Mouse (Mus musculus) testis, postnatal 10 days (tissue): Measurements from ENCODE around the gene Nectin1.

Experiments
- DNase-seq: peaks from one replicate; pipeline ENCODE4 v3.0.0; 2021; ENCODE audit warnings: low spot score

Nectin1 gene

DNA sequence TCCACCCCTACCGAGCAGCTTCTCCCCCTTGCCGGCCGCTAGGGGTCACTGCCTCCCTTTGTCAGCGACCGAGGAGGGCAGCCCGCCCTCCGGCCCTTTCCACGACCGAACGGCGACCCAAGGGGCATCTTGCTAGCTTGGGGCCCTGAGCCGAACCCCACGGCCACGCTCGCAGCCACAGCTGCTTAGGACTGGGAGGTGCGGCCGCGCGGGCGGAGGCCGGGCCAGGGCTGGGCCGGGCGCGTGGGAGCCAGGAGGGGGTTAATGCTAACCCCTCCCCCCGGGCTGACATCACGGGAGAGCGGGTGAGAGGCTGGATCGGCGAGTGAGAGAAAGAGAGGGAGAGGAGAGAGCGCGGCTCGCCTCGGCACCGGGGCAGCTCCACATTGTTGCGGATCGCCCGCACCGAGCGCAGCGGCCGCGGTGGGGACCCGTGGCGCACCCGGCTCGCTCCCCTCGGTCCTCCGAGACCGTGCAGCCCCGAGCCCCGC, at the start of gene Nectin1:
TSS of gene Nectin1 (plus strand) at position 338 of the 491 bp plus-strand sequence.
- DNase-seq, result peak; percentile 93

DNA sequence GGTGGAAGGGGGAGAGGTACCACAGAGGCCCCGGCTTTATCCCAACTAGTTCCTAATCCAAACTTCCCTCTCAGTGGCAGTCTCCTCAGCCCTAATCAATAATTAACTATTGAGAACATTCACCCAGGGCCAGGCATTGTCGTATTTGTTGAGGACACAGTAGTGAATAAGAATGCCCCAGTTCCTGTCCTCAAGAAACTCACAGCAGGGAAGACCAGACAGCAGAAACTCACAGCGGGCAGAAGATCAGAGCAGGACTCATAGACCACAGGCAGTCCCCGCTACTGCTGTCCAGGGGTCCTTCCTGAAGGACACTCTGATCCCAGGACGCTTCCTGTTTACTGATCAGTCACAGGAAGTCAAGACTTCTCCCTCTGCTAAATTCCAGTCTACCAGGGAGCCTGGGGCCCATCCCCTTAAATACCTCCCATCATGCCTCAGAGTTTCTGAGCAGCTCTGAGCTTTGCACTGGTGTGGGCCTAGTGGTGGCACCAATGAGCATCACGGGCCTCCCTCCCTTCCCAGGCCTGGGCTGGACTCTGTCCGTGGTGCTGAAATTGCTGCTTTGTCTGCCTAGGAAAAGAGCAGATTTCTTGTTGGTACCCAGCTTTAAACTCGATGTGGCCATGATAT, 45.6 kb upstream of the Nectin1 start:
- DNase-seq, result peak; percentile 85

DNA sequence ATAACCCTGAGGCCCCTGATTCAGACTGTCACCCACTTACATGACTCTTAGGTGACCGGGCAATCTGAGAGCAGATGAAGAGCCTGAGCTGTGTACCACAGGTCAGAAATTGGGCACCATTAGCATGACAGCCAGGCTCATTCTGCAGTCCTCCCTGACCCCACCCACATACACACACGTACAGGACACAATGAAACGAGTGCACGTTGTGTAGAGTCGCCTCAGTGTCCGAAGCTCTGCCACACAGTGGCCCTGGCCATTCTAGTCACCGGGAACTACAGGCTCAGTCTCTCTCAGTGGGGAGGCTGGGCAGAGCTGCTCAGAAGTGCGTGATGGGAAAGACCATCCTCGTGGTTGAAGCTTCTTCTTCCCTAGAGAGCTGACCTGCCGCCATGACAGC, 44.9 kb upstream of the Nectin1 start:
- no peak for DNase-seq

DNA sequence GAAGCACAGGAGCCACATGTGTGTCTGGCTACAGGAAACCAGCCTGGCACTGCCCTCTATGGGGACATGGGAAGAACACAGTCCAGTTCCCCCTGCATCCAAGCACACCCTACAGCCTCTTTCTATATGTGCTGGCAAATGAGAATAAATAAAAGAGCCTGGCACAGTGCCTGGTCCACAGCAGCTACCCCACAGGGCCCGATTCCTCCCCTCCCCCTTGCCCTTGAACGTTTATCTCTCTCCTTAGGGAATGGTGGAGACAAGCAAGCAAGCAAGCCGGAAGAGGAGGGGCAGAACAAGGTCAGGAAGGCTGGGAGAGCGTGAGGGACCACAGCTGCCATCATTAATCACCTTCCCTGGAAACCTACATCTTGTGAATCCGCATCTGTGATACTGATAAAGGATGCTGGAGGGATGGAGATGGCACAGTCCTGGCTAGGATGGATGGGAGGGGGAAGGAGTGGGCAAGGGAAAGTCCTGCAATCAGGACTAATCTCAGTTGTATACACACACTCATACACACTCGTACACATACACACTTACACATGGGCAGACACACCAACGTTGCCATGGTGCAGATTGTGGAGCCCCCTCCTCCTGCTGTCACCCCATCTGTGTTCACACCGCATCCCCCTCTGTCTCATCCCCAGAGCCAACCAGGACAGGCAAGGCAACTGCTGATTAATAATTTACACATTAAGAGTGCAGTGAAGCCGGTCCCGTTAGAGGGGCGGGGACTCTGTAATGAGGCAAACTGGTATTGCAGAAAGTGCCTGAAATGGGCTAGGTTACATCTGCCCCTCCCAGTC, 44.2 kb upstream of the Nectin1 start:
- no peak for DNase-seq

DNA sequence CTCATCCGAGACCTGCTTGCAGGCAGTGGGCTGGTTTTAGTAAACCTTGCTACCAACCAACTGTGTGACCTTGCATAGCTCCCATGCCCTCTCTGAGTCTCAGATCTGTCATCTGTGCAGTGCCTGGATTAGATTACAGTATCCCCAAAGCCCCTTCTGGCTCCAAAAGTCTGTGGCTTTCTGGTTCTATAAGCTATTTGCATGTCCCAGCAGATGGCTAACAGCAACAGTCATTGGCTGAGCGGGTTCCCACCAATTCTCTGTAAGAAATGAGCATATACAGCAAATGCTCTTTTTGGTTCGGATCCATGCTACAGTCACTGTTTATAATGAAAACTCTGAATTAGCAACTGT, 43.6 kb upstream of the Nectin1 start:
- DNase-seq, result no peak

DNA sequence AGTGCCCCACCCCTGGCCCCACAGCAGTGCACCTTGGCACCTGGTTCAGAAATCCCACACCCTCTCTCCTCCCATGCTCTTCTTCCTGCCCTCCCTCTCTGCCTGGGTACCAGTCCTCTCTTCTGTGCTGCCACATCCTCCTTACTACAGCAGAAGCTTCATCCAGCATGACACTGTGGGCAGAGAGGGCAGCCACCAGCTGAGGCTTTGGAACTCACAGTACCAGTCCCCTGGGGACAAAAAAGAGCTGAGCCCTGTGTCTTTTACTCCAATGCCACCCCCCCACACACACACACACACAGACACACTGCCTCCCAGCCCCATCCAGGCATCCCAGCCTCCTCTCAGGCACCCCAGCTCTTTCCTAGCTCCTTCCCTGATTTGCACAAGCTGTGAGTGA, 42.0 kb upstream of the Nectin1 start:
- no peak for DNase-seq

DNA sequence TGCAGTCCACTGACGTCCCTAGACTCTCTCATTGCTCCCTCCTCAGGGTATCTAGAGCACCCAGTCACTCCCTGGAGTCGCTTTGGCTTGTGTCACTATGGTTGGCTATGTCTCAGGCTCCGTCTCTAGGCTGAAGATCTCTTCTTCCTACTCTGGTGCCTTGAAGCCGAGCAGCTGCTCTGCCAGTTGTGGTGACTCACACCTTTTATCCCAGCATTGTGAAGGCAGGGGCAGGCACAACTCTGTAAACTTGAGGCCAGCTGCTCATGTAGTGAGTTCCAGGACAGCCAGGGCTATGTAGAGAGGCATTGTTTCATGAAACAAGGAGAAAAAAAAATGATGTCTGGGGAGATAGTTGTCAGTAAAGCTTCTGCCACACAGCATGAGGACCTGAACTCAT, 36.2 kb upstream of the Nectin1 start:
- DNase-seq, result no peak

DNA sequence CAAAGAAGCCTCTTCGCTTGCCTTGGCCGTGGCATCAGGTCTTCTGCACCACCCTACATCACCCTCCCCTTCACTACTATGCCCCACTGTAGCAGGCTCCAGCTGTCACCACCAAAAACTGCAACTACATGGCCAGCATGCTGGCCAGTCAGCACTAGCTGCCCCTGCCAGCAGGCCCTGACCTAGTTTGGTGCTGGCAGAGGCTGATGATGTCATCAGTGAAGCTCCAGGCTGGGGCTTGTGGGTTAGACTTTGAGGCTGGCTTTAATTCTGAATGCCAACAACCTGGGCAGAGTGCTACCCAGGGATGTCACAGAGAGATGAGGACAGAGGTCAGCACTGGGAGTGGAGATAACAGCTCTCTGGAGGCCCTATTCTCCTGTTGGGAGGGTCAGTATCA, 35.1 kb upstream of the Nectin1 start:
- no peak for DNase-seq

DNA sequence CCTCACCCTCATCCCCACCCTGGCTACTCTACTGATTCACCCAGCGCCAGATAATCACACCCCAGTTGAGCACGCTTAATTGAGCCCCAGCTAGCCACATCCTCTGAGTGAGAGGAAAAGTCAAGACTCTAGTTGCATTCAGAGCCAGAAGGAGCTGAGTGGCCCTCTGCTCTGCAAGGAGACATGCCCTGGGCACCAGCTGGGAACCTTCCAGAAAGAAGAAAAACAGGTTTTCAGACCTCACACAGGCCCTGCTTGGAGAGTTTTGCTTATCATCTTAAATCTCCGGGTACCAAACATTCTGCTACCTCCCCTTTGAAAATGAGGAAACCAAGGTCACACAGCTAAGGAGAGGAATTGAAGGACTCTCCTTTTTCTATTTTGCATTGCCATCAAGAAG, 30.4 kb upstream of the Nectin1 start:
- DNase-seq, result no peak

DNA sequence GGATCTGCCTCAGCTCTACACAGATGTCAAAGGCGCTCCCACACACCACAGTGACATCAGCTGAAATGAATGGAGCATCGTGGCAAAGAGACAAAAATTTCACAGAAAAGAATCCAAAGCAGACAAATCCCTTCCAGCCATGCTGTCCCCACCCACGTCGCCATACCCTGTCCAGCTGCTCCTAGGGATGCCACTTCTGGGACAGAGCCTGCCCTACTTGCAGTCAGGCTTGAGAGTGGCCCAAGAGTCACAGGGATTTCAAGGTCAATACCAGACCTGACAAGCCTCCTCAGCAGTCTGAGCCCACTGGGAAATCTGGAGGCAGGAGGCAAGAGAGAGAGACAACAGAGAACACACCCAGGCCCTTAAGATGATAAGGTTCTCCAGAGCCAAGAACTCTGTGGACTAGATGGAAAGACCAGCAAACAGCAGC, 24.4 kb upstream of the Nectin1 start:
- peak; percentile 48 for DNase-seq

DNA sequence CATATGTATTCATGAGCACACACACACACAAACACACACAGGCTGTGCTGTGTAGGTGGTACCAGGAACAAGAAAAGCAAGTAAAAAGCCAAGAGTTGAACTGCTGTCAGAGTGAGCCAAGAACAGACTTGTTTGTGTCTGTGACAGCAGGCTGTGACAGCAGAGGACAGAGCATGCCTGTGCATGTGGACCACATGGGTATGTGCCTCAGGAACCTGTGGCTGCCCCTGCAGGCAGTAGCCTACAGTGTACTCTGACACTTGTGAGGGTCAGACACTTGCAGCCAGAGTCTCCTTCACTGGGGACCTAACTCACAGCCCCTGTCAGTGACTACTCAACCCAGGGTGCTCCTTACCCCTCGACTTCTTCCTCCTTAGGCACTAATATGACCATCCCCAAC, 23.7 kb upstream of the Nectin1 start:
- DNase-seq, result no peak

DNA sequence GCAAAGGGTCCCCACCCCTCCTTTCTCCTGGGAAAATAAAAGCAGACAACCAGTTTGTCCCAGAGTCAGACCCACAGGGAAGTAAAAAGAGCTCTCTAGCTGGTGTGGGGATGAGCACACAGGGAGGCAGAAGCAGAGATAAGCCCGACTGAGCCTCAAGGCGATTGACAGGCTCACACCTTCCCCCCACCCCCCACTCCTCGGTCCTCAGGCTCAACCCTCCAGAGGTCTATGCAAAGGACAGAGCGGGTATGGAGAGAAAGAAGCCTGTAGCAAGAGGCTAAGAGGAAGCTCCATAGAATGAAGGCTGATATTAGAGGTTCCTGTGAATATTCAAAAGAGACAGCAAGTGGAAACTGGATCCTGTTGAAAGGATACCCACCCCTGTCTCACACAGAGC, 19.7 kb upstream of the Nectin1 start:
- DNase-seq, result no peak

DNA sequence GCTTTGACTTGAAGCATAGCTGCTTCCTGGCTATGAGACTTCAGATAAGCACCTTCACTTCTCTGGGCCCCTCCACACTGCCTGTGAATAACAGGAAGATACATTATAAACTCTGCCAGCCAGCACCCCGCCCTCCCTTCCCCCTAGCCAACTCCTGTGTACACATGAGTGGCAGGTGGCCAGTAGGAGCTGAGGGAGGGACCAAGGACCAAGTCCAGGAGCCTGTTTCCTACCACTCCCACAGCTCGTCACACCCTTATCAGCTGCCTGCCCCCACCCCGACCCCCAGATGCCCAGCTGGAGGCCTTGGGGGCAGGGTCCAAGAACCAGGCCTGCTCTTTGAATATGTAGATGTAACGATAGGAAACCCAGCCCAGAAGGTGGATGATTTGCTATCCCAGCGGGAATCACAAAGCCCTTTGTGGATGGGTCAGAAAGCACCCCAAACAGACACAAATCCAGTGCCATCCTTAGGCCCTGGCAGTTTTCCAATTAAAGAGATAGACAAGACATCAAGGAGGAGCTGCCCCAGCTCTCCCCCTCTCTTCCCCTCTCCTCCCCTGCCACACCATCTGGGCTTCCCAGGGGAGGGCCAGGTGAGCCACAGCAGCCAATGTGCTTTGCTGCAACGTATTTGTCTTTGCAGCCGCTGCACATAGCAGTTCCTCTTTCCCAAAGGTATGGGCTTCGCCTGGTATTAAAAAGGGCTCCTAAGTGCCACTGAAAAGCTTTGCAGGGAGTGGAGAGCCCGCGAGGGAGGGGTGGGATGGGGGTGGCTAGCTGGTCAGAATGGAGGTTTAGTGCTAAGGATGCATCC, 14.1 kb upstream of the Nectin1 start:
- no peak for DNase-seq

DNA sequence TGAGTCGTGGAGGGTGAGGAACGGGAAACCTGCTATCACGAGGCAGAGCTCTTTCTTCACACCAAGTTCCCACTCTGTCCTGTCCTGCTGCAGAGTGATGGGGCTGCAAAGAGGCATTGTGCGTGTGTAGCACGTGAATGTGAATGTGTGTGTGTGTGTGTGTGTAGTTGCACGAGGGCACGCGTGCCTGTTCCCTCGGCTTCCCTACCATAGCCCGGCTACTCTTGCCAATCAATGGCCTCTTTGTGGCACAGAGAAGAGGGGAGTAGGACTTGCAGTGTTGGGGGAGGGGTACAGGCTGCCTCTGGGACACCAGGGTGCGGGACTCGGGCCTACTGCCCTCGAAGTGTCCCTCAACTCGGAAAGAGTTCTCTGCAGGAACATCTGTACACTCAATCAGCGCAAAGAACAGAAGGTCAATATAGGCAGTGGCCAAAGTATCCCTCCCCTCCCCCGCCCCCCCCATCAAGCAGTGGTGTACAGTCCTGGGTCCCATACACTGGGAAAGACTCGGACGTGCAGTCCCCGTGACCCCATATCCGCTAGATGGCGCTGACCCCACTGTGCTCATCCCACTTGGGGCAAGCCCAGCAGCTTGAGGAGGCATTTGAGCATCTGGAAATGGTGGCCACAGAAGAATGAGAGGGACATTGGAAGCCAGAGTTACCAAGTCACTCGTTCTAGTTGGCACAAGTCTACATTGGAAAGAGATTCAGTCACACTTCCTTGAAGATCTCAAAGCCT, 13.3 kb upstream of the Nectin1 start:
- DNase-seq, result peak; percentile 80

DNA sequence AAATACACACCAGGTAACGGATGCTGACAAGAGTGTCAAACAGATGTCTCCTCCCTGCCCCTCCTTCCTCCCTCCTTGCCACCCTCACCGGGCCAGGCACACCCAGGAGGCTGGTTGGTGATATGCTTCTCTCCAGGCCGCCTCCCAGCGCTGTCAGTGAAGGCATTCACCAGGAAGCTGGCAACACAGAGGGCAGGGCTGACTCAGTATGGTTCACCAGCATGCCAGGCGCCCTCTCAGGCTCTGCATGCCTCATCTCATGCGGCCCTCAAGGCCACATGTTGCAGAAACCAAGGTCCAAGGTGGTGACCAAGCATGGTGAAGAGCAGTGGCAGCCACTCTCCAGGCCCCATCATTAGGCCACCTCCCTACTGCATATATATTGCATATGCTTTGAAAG, 11.9 kb upstream of the Nectin1 start:
- DNase-seq, result no peak

DNA sequence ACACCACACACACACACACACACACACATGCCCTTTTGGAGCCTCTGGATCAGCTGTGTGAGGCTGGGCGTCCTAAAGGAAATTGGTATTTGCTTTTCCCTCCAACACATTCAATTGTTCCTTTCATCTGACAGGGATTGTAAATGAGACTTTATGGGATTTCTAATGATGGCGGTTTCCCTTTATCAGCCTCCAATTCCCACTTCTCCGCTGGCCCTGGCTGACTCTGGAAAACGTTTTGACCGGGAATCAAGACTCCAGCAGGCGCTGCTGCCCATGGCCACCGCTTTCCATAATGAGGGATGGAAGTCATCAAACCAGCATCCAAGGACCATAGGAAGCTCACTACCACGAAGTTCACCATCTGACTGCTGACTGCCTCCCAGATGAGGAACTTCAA, 11.1 kb upstream of the Nectin1 start:
- no peak for DNase-seq

DNA sequence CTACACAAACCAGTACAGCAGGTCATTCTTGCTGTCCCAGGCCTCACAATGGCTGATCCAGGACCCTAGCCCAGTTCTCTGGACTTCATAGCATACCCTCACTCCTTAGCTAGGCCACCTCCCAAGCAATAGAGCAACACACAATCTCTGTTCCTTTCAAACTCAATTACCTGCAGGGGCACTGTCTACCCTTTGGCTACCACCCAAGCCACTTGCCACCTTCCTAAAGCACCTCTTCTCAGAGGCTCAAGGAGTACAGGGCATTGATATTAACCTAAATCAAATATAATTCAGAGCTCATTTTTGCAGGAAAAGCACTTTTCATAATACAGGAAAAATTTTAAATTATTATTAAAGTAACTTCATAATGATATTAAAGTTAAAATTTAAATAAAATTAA, 8.8 kb upstream of the Nectin1 start:
- no peak for DNase-seq

DNA sequence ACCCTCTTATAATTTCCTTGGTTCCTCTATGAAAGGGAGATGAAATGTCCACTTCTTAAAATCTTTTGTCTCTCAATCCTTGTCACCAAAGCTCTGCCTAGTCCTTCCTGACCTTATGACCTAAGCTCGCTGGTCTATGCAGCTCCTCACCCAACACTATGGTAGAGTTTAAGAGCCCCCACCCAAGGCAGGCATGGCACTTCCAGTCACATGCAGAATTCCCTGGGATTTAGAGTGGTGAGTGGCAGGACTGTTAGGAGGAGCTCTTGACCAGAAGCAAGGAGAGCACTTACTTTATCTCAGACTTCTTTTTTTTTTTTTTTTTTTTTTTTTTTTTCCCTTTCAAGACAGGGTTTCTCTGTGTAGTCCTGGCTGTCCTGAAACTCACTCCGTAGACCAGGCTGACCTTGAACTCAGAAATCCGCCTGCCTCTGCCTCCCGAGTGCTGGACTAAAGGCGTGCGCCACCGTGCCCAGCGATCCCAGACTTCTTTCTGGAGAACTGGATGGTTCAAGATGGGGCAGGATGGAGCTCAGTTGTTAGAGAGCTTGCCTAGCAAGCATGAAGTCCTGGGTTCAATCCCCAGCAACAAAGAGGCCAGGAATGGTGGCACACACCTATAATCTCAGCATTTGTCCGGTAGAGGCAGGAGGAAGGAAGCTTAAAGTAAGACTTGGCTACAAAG, 7.6 kb upstream of the Nectin1 start:
- no peak for DNase-seq

DNA sequence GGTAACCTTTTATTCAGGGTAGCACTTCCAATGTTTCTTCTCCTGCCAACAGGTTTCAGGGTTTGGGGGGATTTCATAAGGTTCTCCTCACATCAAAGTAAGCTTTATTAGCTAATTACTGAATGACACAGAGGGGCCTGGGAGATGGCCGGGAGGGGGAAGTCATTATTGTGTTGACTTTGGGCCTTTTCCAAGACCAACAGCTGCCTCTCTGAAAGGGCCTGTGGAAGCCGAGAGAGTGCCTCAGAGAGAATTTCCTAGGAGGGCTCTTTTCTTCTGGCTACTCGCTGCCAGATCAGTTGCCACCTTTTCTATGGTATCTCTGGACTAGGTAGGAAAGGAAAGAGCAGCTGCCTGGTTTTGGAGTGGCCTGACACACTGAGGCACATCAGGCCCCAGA, 6.5 kb upstream of the Nectin1 start:
- no peak for DNase-seq

DNA sequence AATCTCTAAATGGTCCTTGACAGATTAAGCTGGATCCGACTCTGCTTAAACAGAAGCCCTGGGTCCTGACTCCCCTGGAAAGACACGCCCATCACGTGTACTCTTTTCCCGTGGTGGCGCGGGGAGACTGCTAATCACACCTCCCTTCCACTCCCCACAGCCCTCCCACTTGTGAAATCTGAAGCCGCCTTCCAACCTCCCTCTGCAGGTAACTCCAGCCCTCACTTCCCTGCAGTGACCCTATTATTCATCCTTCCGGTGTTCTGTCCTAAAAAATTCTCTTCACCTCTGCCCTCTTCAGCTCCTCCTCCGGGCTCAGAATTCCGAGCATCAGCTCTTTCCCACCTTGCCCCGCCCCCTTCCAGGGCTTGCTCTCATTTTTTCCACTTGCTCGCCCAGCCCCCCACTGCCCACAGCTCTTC, 5.9 kb upstream of the Nectin1 start:
- peak; percentile 62 for DNase-seq

DNA sequence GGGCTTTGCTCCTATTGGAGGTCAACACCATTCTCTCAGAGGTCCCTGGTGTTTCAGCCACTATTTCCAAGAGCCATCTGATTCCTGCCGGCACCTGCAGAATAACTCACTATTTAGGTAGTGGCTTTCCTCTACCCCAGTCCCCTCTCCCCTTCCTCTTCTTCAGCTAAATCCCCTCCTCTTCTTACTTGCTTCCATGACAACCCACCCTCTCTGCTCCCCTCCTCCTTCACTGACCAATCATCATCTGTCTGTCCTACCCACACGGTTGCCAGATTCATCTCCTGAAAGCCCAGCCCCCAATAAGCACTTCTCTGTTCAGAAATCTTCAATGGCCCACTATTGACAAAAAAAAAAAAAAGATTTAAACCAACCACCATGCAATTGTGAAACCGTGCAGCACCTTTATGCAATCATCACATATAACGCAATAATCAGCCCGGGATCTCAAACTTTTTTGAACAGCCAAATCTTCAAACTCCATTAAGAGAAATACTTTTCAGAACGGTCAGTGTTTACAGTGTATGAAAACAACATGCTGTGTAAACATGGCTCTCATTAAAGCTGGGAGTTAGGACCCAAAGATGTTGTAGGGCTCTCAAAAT, 5.2 kb upstream of the Nectin1 start:
- no peak for DNase-seq
